Mouse (Mus musculus) lung, postnatal 0 days (tissue): ENCODE measurements around the gene Aebp1. TPM values are rescaled to one million over a fixed set of nuclear protein-coding genes. Genes with fewer than 3 reads are reported as not detected.

Experiments used
- ATAC-seq: fragments of 200-750 bp; cut with Nextera tagmentation; 2 replicates; pipeline ENCODE4 v1.8.0; 2017; ENCODE audit warnings: moderate library complexity
- DNase-seq: peaks from one replicate; pipeline ENCODE4 v3.0.0-alpha.2; 2016; ENCODE audit warnings: low spot score
- H3K27ac ChIP-seq: fragments of 300-500 bp; sonication (generic); 2 replicates; pipeline ENCODE4 v1.5.1; 2014; ENCODE audit warnings: antibody characterized with exemption, mild to moderate bottlenecking, low read length, mixed read lengths
- H3K27me3 ChIP-seq: fragments of 300-500 bp; sonication (generic); replicated peaks from 2 replicates; pipeline ENCODE4 v1.6.1; 2014; ENCODE audit warnings: low read length, mixed read lengths; ENCODE audit not compliant: insufficient read depth
- H3K36me3 ChIP-seq: fragments of 300-500 bp; sonication (generic); 2 replicates; pipeline ENCODE4 v1.6.1; 2014; ENCODE audit warnings: low read length, mixed read lengths; ENCODE audit not compliant: insufficient read depth
- H3K4me1 ChIP-seq: fragments of 300-500 bp; sonication (generic); 2 replicates; pipeline ENCODE4 v1.6.1; 2014; ENCODE audit warnings: antibody characterized with exemption, low read depth, low read length, mixed read lengths; ENCODE audit not compliant: insufficient read depth
- H3K4me2 ChIP-seq: fragments of 300-500 bp; sonication (generic); replicated peaks from 2 replicates; pipeline ENCODE4 v1.6.1; 2014; ENCODE audit warnings: low read depth, mild to moderate bottlenecking, low read length, moderate library complexity, mixed read lengths
- H3K4me3 ChIP-seq: fragments of 300-500 bp; sonication (generic); 2 replicates; pipeline ENCODE4 v1.5.1; 2014; ENCODE audit warnings: low read depth, low read length
- H3K9ac ChIP-seq: fragments of 300-500 bp; sonication (generic); replicated peaks from 2 replicates; pipeline ENCODE4 v1.6.1; 2014; ENCODE audit warnings: low read depth, mild to moderate bottlenecking
- H3K9me3 ChIP-seq: fragments of 300-500 bp; sonication (generic); 2 replicates; pipeline ENCODE4 v1.6.1; 2016; ENCODE audit warnings: low read length, mixed read lengths
- CTCF ChIP-seq: IDR thresholded peaks from 2 replicates; pipeline ENCODE4 v1.5.1; 2016; ENCODE audit warnings: antibody characterized with exemption, mild to moderate bottlenecking
- EP300 ChIP-seq: IDR thresholded peaks from 2 replicates; pipeline ENCODE4 v1.6.1; 2016; ENCODE audit warnings: antibody characterized with exemption, mild to moderate bottlenecking, control low read depth
- WGBS: fragments of 180-500 bp; shearing (Covaris S2); extraction: QIAGEN DNeasy Blood & Tissue Kit; methylation state at CpG from one replicate; pipeline ENCODE4 v1.1.7; 2014; 5-methylcytosine and 5-hydroxymethylcytosine counted together
- polyA plus RNA-seq: library from polyadenylated mRNA; unstranded; fragments of >200 nt; fragmentation: Nextera tagmentation; extraction: Ambion mirVana; gene quantifications from 2 replicates; pipeline ENCODE4 v1.2.1, GENCODE M21; 2015

The Aebp1 gene
- polyA plus RNA-seq, 1 experiment from 2014 or later = 22.3 TPM

GRCm38 (mm10) chr11:5829327-5829726 lies 32.4 kb upstream of the Aebp1 start:
- H3K36me3 ChIP-seq = peaks cover 22% of the 10 kb centered on the region
- H3K4me1 ChIP-seq = no peaks in the 10 kb centered on the region

GRCm38 (mm10) chr11:5834506-5834905 lies 27.2 kb upstream of the Aebp1 start:
- WGBS = 87% methylated on average over 9 of the region's 9 CpGs
- ATAC-seq (no peak), DNase-seq (no peak)
- Histone ChIP-seq H3K4me3 (no peak overlapping the region), H3K9me3 (no peaks in the 10 kb centered on the region), H3K27ac (peak overlapping the region; percentile 47; the same call in 1 of the 2 replicates), H3K4me1 (peaks cover 4% of the 10 kb centered on the region; the same call in 1 of the 2 replicates), H3K4me2 (no peak overlapping the region), H3K9ac (no peak overlapping the region), H3K36me3 (peaks cover 17% of the 10 kb centered on the region; the same call in 1 of the 2 replicates), H3K27me3 (no peaks in the 10 kb centered on the region)
- TF ChIP-seq CTCF (no peak), EP300 (no peak)

More at GRCm38 (mm10) chr11:5829327-5829726, 32.4 kb upstream of the Aebp1 start:
- Histone ChIP-seq H3K27me3 (no peaks in the 10 kb centered on the region), H3K4me3 (no peak overlapping the region), H3K4me2 (no peak overlapping the region), H3K9ac (no peak overlapping the region), H3K27ac (peak overlapping the region; percentile 76), H3K9me3 (no peaks in the 10 kb centered on the region)
- ATAC-seq (no peak), DNase-seq (no peak)
- 86% methylated on average over 12 of the region's 12 CpGs for WGBS
- TF ChIP-seq CTCF = no peak
- no peak for TF ChIP-seq EP300

GRCm38 (mm10) chr11:5835057-5835456 lies 26.7 kb upstream of the Aebp1 start:
- H3K9me3 ChIP-seq = no peaks in the 10 kb centered on the region
- DNase-seq (peak; percentile 71), ATAC-seq (peak; percentile 75)
- H3K27me3 ChIP-seq = no peaks in the 10 kb centered on the region
- H3K4me3 ChIP-seq = no peak overlapping the region
- peaks cover 17% of the 10 kb centered on the region; the same call in 1 of the 2 replicates for H3K36me3 ChIP-seq
- peak; percentile 54 for TF ChIP-seq EP300
- TF ChIP-seq CTCF = no peak
- H3K4me1 ChIP-seq = peaks cover 4% of the 10 kb centered on the region; the same call in 1 of the 2 replicates
- H3K4me2 ChIP-seq = no peak overlapping the region
- H3K9ac ChIP-seq = no peak overlapping the region
- 70% methylated on average over 7 of the region's 7 CpGs for WGBS
- 0 out of 2 replicates have a peak overlapping the region, but pooled peaks have one; percentile 60 for H3K27ac ChIP-seq

GRCm38 (mm10) chr11:5836126-5836525 lies 25.6 kb upstream of the Aebp1 start:
- WGBS = 60% methylated on average over 1 of the region's 1 CpGs
- Histone ChIP-seq H3K27ac (0 out of 2 replicates have a peak overlapping the region, but pooled peaks have one; percentile 60), H3K36me3 (peaks cover 11% of the 10 kb centered on the region; the same call in 1 of the 2 replicates), H3K4me2 (no peak overlapping the region), H3K9ac (no peak overlapping the region), H3K4me3 (no peak overlapping the region), H3K4me1 (peaks cover 4% of the 10 kb centered on the region; the same call in 1 of the 2 replicates), H3K9me3 (no peaks in the 10 kb centered on the region), H3K27me3 (no peaks in the 10 kb centered on the region)
- ATAC-seq (no peak), DNase-seq (no peak)
- TF ChIP-seq EP300 (no peak), CTCF (peak; percentile 51)

GRCm38 (mm10) chr11:5837251-5838246 lies 24.2 kb upstream of the Aebp1 start, which contains the start of gene Polm:
Polm (minus strand) TSS chr11:5838016.
- peak; percentile 95 for ATAC-seq
- under 1% methylated on average over 63 of the region's 63 CpGs for WGBS

GRCm38 (mm10) chr11:5840346-5840745 lies 21.4 kb upstream of the Aebp1 start:
- Histone ChIP-seq H3K27ac (no peak overlapping the region), H3K27me3 (no peaks in the 10 kb centered on the region), H3K9me3 (no peaks in the 10 kb centered on the region), H3K9ac (no peak overlapping the region), H3K4me3 (no peak overlapping the region), H3K4me1 (peaks cover 4% of the 10 kb centered on the region; the same call in 1 of the 2 replicates), H3K36me3 (no peaks in the 10 kb centered on the region), H3K4me2 (no peak overlapping the region)
- WGBS = 75% methylated on average over 7 of the region's 7 CpGs
- ATAC-seq (no peak), DNase-seq (no peak)
- no peak for TF ChIP-seq CTCF
- TF ChIP-seq EP300 = no peak

More at GRCm38 (mm10) chr11:5837251-5838246, 24.2 kb upstream of the Aebp1 start, which contains the start of gene Polm:
- peak within 1 kb of the TSS; percentile 67 for H3K4me3 ChIP-seq
- peak within 1 kb of the TSS; percentile 64 for H3K9ac ChIP-seq
- no peaks in the 10 kb centered on the region for H3K27me3 ChIP-seq
- no peaks in the 10 kb centered on the region for H3K9me3 ChIP-seq
- TF ChIP-seq CTCF (peak; percentile 89), EP300 (peak; percentile 55; the same call in 1 of the 2 replicates)
- peaks cover 4% of the 10 kb centered on the region; the same call in 1 of the 2 replicates for H3K4me1 ChIP-seq
- peak; percentile 98 for DNase-seq
- H3K36me3 ChIP-seq = 0 out of 2 replicates have a peak, but pooled peaks cover 7% of the 10 kb centered on the region
- peak within 1 kb of the TSS; percentile 96 for H3K4me2 ChIP-seq
- H3K27ac ChIP-seq = peak within 1 kb of the TSS; percentile 85
